Mouse (Mus musculus): Measurements from ENCODE around the gene Mthfd1l. TPM values are rescaled to one million over a fixed set of nuclear protein-coding genes. Genes with fewer than 3 reads are reported as not detected.

The Mthfd1l gene
- polyA plus RNA-seq, 1 experiment from 2014 or later = 14.2 TPM

- ATAC-seq (ENCODE audit: low read depth) = no peak
- Histone ChIP-seq H3K36me3 (ENCODE audit: control insufficient read depth, insufficient read depth, low read length) (peaks cover 3% of the 10 kb centered on the region), H3K4me3 (ENCODE audit: low read length) (no peak overlapping the region), H3K4me2 (ENCODE audit: low read depth, low read length) (peak overlapping the region; percentile 21), H3K27ac (ENCODE audit: low read length) (no peak overlapping the region), H3K9me3 (ENCODE audit: control insufficient read depth, low read length) (no peaks in the 10 kb centered on the region), H3K9ac (ENCODE audit: low read length) (0 out of 2 replicates have a peak overlapping the region, but pooled peaks have one; percentile 8), H3K27me3 (ENCODE audit: control insufficient read depth, insufficient read depth, low read depth, low read length) (no peaks in the 10 kb centered on the region), H3K4me1 (replicated peaks; ENCODE audit: control insufficient read depth, insufficient read depth, low read length) (peaks cover 28% of the 10 kb centered on the region)
- WGBS = 66% methylated on average over 3 of the region's 3 CpGs
These were observed 1.5 kb downstream of the Mthfd1l start for GRCm38 (mm10) chr10:3974380-3974779.

- Histone ChIP-seq H3K36me3 (ENCODE audit: control insufficient read depth, insufficient read depth, low read length) (peaks cover 16% of the 10 kb centered on the region), H3K9ac (ENCODE audit: low read length) (no peak overlapping the region), H3K27me3 (ENCODE audit: control insufficient read depth, insufficient read depth, low read depth, low read length) (no peaks in the 10 kb centered on the region), H3K27ac (ENCODE audit: low read length) (peak overlapping the region; percentile 27; the same call in 1 of the 2 replicates), H3K4me3 (ENCODE audit: low read length) (no peak overlapping the region), H3K4me1 (replicated peaks; ENCODE audit: control insufficient read depth, insufficient read depth, low read length) (peaks cover 28% of the 10 kb centered on the region), H3K9me3 (ENCODE audit: control insufficient read depth, low read length) (no peaks in the 10 kb centered on the region), H3K4me2 (ENCODE audit: low read depth, low read length) (0 out of 2 replicates have a peak overlapping the region, but pooled peaks have one; percentile 20)
- no peak for ATAC-seq (ENCODE audit: low read depth)
- 32% methylated on average over 6 of the region's 6 CpGs for WGBS
These were observed 3.1 kb downstream of the Mthfd1l start for GRCm38 (mm10) chr10:3975898-3976622.

GRCm38 (mm10) chr10:3976623-3977010 is 3.7 kb downstream of the Mthfd1l start:
- Histone ChIP-seq H3K4me2 (ENCODE audit: low read depth, low read length) (no peak overlapping the region), H3K27ac (ENCODE audit: low read length) (peak overlapping the region; percentile 5; the same call in 1 of the 2 replicates), H3K27me3 (ENCODE audit: control insufficient read depth, insufficient read depth, low read depth, low read length) (no peaks in the 10 kb centered on the region), H3K9ac (ENCODE audit: low read length) (no peak overlapping the region), H3K9me3 (ENCODE audit: control insufficient read depth, low read length) (no peaks in the 10 kb centered on the region), H3K4me1 (replicated peaks; ENCODE audit: control insufficient read depth, insufficient read depth, low read length) (peaks cover 28% of the 10 kb centered on the region), H3K36me3 (ENCODE audit: control insufficient read depth, insufficient read depth, low read length) (peaks cover 19% of the 10 kb centered on the region), H3K4me3 (ENCODE audit: low read length) (no peak overlapping the region)
- ATAC-seq (ENCODE audit: low read depth) = no peak
- 65% methylated on average over 4 of the region's 4 CpGs for WGBS

- 46% methylated on average over 3 of the region's 3 CpGs for WGBS
- no peaks in the 10 kb centered on the region for H3K9me3 ChIP-seq (ENCODE audit: control insufficient read depth, low read length)
- H3K27ac ChIP-seq (ENCODE audit: low read length) = no peak overlapping the region
- peaks cover 28% of the 10 kb centered on the region for H3K4me1 ChIP-seq (replicated peaks; ENCODE audit: control insufficient read depth, insufficient read depth, low read length)
- no peak overlapping the region for H3K4me3 ChIP-seq (ENCODE audit: low read length)
- no peak overlapping the region for H3K9ac ChIP-seq (ENCODE audit: low read length)
- H3K4me2 ChIP-seq (ENCODE audit: low read depth, low read length) = no peak overlapping the region
- H3K27me3 ChIP-seq (ENCODE audit: control insufficient read depth, insufficient read depth, low read depth, low read length) = no peaks in the 10 kb centered on the region
- no peak for ATAC-seq (ENCODE audit: low read depth)
- peaks cover 19% of the 10 kb centered on the region for H3K36me3 ChIP-seq (ENCODE audit: control insufficient read depth, insufficient read depth, low read length)
These were observed 5.4 kb downstream of the Mthfd1l start for GRCm38 (mm10) chr10:3978326-3978725.

- WGBS = 82% methylated on average over 5 of the region's 5 CpGs
- Histone ChIP-seq H3K9ac (ENCODE audit: low read length) (no peak overlapping the region), H3K4me1 (replicated peaks; ENCODE audit: control insufficient read depth, insufficient read depth, low read length) (peaks cover 28% of the 10 kb centered on the region), H3K27me3 (ENCODE audit: control insufficient read depth, insufficient read depth, low read depth, low read length) (no peaks in the 10 kb centered on the region), H3K4me3 (ENCODE audit: low read length) (no peak overlapping the region), H3K4me2 (ENCODE audit: low read depth, low read length) (no peak overlapping the region), H3K36me3 (ENCODE audit: control insufficient read depth, insufficient read depth, low read length) (peaks cover 19% of the 10 kb centered on the region), H3K9me3 (ENCODE audit: control insufficient read depth, low read length) (no peaks in the 10 kb centered on the region), H3K27ac (ENCODE audit: low read length) (no peak overlapping the region)
- ATAC-seq (ENCODE audit: low read depth) = no peak
These were observed 6.0 kb downstream of the Mthfd1l start for GRCm38 (mm10) chr10:3978792-3979488.

GRCm38 (mm10) chr10:3980231-3980630 is 7.3 kb downstream of the Mthfd1l start:
- Histone ChIP-seq H3K36me3 (ENCODE audit: control insufficient read depth, insufficient read depth, low read length) (peaks cover 24% of the 10 kb centered on the region), H3K9ac (ENCODE audit: low read length) (no peak overlapping the region), H3K27ac (ENCODE audit: low read length) (no peak overlapping the region), H3K4me1 (replicated peaks; ENCODE audit: control insufficient read depth, insufficient read depth, low read length) (peaks cover 20% of the 10 kb centered on the region), H3K4me2 (ENCODE audit: low read depth, low read length) (no peak overlapping the region), H3K4me3 (ENCODE audit: low read length) (no peak overlapping the region), H3K27me3 (ENCODE audit: control insufficient read depth, insufficient read depth, low read depth, low read length) (no peaks in the 10 kb centered on the region), H3K9me3 (ENCODE audit: control insufficient read depth, low read length) (no peaks in the 10 kb centered on the region)
- WGBS = 72% methylated on average over 4 of the region's 4 CpGs
- no peak for ATAC-seq (ENCODE audit: low read depth)

GRCm38 (mm10) chr10:3990295-3990883 is 17.5 kb downstream of the Mthfd1l start:
- Histone ChIP-seq H3K4me1 (replicated peaks; ENCODE audit: control insufficient read depth, insufficient read depth, low read length) (no peaks in the 10 kb centered on the region), H3K4me3 (ENCODE audit: low read length) (no peak overlapping the region), H3K9ac (ENCODE audit: low read length) (no peak overlapping the region), H3K4me2 (ENCODE audit: low read depth, low read length) (no peak overlapping the region), H3K36me3 (ENCODE audit: control insufficient read depth, insufficient read depth, low read length) (peaks cover 19% of the 10 kb centered on the region), H3K27me3 (ENCODE audit: control insufficient read depth, insufficient read depth, low read depth, low read length) (no peaks in the 10 kb centered on the region), H3K27ac (ENCODE audit: low read length) (no peak overlapping the region), H3K9me3 (ENCODE audit: control insufficient read depth, low read length) (no peaks in the 10 kb centered on the region)
- no peak for ATAC-seq (ENCODE audit: low read depth)
- 92% methylated on average over 6 of the region's 6 CpGs for whole genome bisulfite sequencing

- WGBS = 83% methylated on average over 8 of the region's 8 CpGs
- Histone ChIP-seq H3K9ac (ENCODE audit: low read length) (no peak overlapping the region), H3K36me3 (ENCODE audit: control insufficient read depth, insufficient read depth, low read length) (peaks cover 17% of the 10 kb centered on the region), H3K27ac (ENCODE audit: low read length) (no peak overlapping the region), H3K4me3 (ENCODE audit: low read length) (no peak overlapping the region), H3K4me2 (ENCODE audit: low read depth, low read length) (no peak overlapping the region), H3K27me3 (ENCODE audit: control insufficient read depth, insufficient read depth, low read depth, low read length) (no peaks in the 10 kb centered on the region), H3K4me1 (replicated peaks; ENCODE audit: control insufficient read depth, insufficient read depth, low read length) (peaks cover 3% of the 10 kb centered on the region; the same call in 1 of the 2 replicates), H3K9me3 (ENCODE audit: control insufficient read depth, low read length) (no peaks in the 10 kb centered on the region)
- ATAC-seq (ENCODE audit: low read depth) = no peak
These were observed 20.6 kb downstream of the Mthfd1l start for GRCm38 (mm10) chr10:3993365-3994102.

GRCm38 (mm10) chr10:3995277-3995676 is 22.4 kb downstream of the Mthfd1l start:
- Histone ChIP-seq H3K9me3 (ENCODE audit: control insufficient read depth, low read length) (no peaks in the 10 kb centered on the region), H3K27ac (ENCODE audit: low read length) (no peak overlapping the region), H3K4me1 (replicated peaks; ENCODE audit: control insufficient read depth, insufficient read depth, low read length) (peaks cover 3% of the 10 kb centered on the region; the same call in 1 of the 2 replicates), H3K27me3 (ENCODE audit: control insufficient read depth, insufficient read depth, low read depth, low read length) (no peaks in the 10 kb centered on the region), H3K36me3 (ENCODE audit: control insufficient read depth, insufficient read depth, low read length) (peaks cover 9% of the 10 kb centered on the region), H3K4me2 (ENCODE audit: low read depth, low read length) (no peak overlapping the region), H3K4me3 (ENCODE audit: low read length) (no peak overlapping the region), H3K9ac (ENCODE audit: low read length) (no peak overlapping the region)
- no peak for ATAC-seq (ENCODE audit: low read depth)
- 75% methylated on average over 4 of the region's 4 CpGs for WGBS

Measured in lung, embryonic 16.5 days (tissue).